Mouse (Mus musculus) ES-Bruce4 (cell line): ENCODE results near the gene Ubl7.

Experiments
- CTCF ChIP-seq: IDR thresholded peaks from one replicate; pipeline ENCODE4 v1.8.1; 2011; ENCODE audit warnings: low read depth, low read length
- EP300 ChIP-seq: IDR thresholded peaks from 2 replicates; pipeline ENCODE4 v1.6.1; 2011; ENCODE audit warnings: low read depth, low read length; ENCODE audit not compliant: insufficient read depth
- POLR2A ChIP-seq: IDR thresholded peaks from one replicate; pipeline ENCODE4 v1.8.1; 2011; ENCODE audit warnings: low read length; ENCODE audit not compliant: insufficient read depth

DNA sequence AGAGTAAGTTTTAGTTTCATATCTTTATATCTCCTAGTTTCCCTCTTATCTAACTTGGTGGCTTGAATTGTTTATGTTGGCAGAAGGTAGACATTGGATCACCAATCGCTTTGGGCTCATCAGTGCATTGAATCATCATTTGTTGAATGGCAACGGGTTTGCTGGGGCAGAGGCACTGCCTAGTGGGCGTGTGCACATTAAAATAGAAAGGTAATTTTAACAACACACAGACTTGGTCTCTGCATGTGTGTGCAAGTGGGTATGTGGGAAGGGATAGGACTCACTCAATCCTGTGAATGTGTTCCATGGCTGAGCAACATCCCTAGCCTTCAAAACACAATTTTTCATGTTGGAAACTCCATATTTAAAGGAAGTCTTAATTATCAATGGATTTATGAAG is 35.8 kb upstream of the Ubl7 start:
- TF ChIP-seq POLR2A (no peak), CTCF (no peak), EP300 (no peak)
